Mouse (Mus musculus) megakaryocyte-erythroid progenitor cell, adult 5-6 weeks (primary cell): ENCODE results near the gene Rptor. TPM values are rescaled to one million over a fixed set of nuclear protein-coding genes. Genes with fewer than 3 reads are reported as not detected.
A peak's percentile ranks its signal among the peaks of the same experiment; 100 is the strongest.

Experiments used
- ATAC-seq: replicated peaks from 2 replicates; pipeline ENCODE4 v1.8.0; 2016; ENCODE audit warnings: mild to moderate bottlenecking, inconsistent platforms; ENCODE audit not compliant: severe bottlenecking, poor library complexity, low FRiP score, low TSS enrichment
- total RNA-seq, 2 experiments: library from RNA; stranded (forward) in 1 of 2; stranded (reverse) in 1 of 2; fragments of 200-1000, 215-1000 nt in 1 of 2; fragments of >200 nt in 1 of 2; fragmentation: Nextera tagmentation in 1 of 2; gene quantifications; 2 replicates each; pipeline ENCODE4 v1.2.3; 2014 to 2017

The Rptor gene
- total RNA-seq, 2 experiments from 2014 or later, result 10.2 to 29.6 TPM

GRCm38 (mm10) chr11:119767525-119767924, 164.8 kb downstream of the Rptor start:
- ATAC-seq, result no peak

- ATAC-seq, result no peak
Observed at GRCm38 (mm10) chr11:119768511-119768910, 165.8 kb downstream of the Rptor start.

DNA sequence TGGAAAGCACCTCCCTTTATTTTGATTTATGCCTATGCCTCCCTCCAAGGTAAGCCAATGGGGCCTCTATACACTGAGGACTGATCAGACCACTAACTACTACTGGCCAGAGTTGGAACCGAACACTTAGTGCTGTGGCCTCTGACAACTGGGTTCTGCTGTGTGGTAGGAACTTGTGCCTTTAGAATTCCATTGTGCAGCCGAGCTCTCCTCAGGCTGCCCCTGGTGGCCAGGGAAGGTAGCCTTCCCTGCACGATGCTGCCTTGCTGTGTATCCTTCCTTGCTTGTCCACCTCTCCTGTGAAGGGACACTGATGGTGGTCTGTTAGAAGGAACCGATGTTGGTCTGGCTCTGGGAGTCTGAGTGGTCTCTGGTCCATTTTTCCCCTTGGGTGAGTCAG, 167.0 kb downstream of the Rptor start:
- peak; percentile 34; the same call in 1 of the 2 replicates for ATAC-seq

GRCm38 (mm10) chr11:119770985-119771384, 168.3 kb downstream of the Rptor start:
- no peak; the same call in 1 of the 2 replicates for ATAC-seq

DNA sequence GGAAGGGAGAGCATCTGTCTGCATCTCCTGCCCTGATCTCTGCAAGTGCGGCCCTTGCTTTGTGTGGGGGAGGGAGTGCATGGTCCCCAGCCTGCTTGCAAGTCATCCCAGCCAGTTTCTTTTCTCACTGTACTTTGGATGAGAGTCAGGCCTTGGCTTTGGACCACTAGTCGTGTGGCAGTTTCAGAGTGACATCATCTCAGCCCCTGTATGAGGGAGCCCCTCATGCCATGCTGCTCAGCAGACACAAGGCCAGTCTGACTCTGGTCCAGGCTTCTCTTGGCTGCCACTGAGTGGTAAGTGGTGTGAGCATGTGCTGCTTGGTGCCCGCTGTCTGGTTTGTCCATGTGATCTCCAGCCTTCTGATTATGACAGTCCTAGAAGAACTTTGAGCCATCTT, 170.2 kb downstream of the Rptor start:
- ATAC-seq, result no peak

- ATAC-seq, result no peak
Observed at GRCm38 (mm10) chr11:119775076-119775760, 172.5 kb downstream of the Rptor start.

DNA sequence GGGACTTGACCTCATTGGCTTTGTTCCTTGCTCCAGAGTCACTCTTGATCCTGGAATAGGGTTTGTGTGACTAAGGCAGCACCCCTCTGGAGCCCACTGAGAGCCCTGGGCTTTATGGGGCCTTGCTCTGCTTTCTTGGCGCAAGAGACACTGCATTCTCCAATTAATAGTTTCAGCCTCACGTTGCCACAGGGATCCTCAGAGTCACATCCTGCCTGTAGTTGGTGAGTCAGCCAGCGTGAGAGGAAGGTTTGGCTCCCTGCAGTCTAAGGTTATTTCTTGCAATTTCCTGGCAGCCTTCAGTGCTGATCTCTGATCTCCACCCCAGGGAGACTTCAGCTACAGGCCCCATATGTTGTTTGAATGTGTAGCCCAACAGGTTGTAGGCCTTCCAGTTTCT, 174.5 kb downstream of the Rptor start:
- no peak for ATAC-seq

GRCm38 (mm10) chr11:119777872-119778271, 175.2 kb downstream of the Rptor start:
- no peak for ATAC-seq

GRCm38 (mm10) chr11:119780290-119780689, 177.6 kb downstream of the Rptor start:
- ATAC-seq, result no peak

DNA sequence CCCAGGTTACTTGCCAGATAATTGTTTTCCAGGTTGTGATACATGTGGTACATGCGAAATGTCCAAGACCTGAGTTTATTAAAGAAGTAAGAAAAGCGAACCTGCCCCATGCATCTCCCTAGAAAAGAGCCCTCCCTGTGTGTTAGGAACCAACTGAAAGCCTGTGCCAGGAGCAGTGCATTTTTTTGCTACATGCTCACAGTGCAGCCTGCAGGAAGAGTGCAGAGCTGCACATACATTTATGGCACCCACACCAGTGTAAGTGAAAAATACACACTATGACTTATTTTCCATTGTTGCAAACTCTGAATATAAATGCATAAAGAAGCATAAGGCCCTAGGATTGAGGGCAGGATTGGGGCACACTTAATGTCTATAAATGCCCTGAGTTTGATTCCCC, 178.5 kb downstream of the Rptor start:
- ATAC-seq, result no peak

GRCm38 (mm10) chr11:119781726-119782125, 179.0 kb downstream of the Rptor start:
- no peak for ATAC-seq

DNA sequence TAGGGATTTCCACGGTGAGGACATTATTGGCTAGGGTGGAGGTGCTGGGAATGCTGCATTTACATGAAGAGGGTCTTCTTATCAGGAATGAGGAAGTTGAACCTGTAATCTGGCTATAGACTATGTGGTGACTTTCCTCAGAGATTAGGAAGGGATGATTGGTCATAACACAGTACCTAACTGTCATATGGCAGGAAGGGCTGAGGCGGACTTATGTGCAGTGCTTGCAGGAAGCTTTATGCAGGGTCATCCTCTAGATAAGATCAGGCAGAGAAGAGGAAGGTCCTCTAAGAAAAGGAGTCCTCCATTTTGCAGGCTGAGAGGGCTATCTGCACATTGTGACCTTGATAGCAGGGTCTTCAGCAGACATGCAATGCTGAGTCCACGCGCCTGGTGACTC, 180.9 kb downstream of the Rptor start:
- ATAC-seq, result no peak

DNA sequence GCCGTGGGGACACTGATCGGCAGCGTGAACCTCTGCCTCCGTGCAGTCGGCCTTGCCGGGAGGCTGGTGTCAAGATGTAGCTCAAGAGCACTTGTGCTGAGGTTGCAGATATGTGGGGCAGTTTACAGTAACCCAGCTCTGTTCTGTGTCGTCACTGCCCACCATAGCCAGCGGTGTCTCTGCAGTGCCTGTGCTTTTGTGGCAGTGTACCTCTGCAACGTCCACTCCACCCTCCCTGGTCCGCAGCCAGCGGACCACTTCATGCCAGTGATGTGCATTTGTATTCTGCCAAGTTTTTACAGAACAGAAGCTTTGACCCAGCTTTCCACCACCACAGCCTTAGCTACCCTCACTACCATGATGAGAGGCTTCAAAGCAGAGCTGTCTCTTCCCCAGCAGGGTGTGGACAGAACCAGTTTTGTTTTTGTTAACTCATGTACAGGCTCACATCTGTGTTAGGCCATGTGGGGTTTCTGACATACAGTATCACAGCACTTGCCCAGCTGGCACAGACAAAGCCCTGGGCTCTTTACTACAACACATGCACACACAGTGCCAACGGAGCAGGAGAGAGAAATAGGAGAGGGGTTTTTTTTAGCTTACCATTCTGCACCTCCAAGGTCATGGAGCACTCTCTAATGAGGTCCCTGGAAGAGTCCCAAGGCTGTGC, 182.1 kb downstream of the Rptor start:
- ATAC-seq, result no peak

DNA sequence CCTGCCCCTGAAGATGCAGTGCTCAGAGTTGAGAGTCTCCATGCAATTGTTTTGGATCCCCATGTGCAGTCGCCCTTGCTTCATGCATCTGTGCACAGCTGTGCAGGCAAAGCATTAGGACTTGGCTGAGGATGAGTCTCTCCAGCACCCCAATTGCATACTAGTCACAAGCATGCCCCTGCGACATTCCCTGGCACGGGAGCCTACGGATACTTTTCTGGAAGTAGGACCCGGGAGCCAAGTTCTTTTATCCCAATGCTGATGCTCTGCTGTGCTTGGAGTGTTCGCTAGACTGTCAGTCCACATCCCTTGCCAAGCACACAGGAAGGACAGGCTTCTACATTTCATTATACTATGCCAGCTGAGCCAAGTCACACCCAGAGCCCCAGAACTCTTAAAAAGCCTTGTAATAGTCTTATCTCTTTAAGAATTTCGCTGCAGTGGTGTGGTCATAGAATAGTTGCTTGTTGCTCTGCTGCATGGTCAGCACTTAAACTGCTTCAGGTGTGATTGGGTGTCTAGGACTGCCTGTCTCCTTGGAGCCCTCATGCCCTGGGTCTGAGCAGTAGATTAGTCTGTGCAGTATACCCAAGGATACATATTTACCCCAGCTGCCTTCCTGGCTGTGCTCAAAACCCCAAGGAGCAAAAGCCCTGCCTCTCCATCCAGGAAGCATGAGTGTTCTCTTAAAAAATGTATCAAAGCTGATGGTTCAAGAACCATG, 183.1 kb downstream of the Rptor start:
- no peak for ATAC-seq

DNA sequence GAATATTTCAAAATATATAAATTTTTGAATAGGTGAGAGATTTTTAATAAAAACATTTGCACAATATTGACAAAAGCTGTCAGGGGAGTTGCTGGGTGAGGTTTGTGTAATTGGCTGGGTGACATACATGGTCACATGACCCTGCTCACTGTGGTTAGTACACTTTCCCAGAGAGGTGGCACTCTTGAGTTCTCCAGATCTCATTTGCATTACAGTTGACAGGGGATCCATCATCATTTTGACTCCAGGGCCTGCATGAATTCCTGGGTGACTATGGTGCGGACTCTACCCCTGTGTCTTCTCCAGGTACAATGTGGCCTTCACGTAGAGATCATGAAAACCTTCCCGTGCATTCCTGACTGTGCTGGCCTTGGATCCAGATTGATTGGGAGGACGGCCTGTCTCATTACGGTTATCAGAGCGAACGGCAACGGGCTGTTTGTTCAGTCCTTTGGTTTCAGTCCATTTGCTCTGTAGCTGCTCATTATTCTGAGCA, 183.7 kb downstream of the Rptor start:
- ATAC-seq, result no peak

DNA sequence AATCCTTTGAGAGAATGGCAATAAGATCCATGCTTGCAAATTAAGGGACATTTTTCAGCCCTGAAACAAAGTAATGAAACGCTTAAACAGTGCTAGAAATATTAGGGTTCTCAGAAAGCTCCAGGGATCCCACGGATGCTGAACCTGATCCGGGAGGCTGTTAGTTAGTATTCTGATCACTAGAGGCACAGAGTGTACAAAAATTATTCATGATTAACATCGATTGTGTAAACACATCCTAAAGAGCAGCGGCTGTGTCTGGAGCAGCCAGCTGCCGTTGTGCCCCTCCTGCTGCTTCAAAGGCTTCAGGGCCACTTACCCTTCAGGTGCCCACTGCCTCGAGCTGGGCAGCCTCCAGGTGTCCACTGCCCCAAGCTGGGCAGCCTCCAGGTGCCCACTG, 185.8 kb downstream of the Rptor start:
- ATAC-seq, result no peak

- no peak for ATAC-seq
Observed at GRCm38 (mm10) chr11:119788919-119789713, 186.4 kb downstream of the Rptor start.

- no peak for ATAC-seq
Observed at GRCm38 (mm10) chr11:119791923-119792564, 189.3 kb downstream of the Rptor start.

DNA sequence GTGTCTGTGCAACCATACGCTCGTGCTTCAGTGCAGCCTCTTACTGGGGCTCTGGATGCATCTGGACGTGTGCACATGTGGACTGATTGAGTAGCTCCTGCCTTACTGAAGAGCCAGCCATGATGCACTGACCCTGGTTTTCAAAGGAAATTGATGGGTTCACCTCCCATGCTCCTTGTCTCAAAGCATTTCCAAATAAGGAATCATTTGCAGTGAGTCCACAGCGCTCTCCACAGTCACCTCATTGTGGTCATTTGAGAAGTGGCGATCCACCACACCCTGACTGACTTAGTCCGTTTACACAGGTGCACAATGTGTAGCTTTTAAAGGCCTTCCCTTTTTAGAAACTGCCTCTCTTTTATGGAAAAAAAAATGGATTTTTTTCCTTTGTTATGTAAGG, 190.7 kb downstream of the Rptor start:
- ATAC-seq, result no peak
